Mouse (Mus musculus) erythroid progenitor cell, adult 5-6 weeks (primary cell): ENCODE results near the gene Slc22a23. TPM values are rescaled to one million over a fixed set of nuclear protein-coding genes. Genes with fewer than 3 reads are reported as not detected.

Experiments used
- ATAC-seq: replicated peaks from 2 replicates; pipeline ENCODE4 v1.8.0; 2016; ENCODE audit warnings: moderate number of reproducible peaks, mild to moderate bottlenecking, moderate TSS enrichment, inconsistent platforms; ENCODE audit not compliant: poor library complexity, low FRiP score, severe bottlenecking
- total RNA-seq, 2 experiments: library from RNA; stranded (forward) in 1 of 2; stranded (reverse) in 1 of 2; fragments of 150-400 nt in 1 of 2; fragments of 186-747, 209-891 nt in 1 of 2; gene quantifications; 2 replicates each; pipeline versions ENCODE4 v1.2.3 to v1.2.4; 2015 to 2017; ENCODE audit warnings: low replicate concordance in 2 of 2

Gene Slc22a23
- total RNA-seq, 2 experiments from 2014 or later = 102 to 114 TPM

DNA sequence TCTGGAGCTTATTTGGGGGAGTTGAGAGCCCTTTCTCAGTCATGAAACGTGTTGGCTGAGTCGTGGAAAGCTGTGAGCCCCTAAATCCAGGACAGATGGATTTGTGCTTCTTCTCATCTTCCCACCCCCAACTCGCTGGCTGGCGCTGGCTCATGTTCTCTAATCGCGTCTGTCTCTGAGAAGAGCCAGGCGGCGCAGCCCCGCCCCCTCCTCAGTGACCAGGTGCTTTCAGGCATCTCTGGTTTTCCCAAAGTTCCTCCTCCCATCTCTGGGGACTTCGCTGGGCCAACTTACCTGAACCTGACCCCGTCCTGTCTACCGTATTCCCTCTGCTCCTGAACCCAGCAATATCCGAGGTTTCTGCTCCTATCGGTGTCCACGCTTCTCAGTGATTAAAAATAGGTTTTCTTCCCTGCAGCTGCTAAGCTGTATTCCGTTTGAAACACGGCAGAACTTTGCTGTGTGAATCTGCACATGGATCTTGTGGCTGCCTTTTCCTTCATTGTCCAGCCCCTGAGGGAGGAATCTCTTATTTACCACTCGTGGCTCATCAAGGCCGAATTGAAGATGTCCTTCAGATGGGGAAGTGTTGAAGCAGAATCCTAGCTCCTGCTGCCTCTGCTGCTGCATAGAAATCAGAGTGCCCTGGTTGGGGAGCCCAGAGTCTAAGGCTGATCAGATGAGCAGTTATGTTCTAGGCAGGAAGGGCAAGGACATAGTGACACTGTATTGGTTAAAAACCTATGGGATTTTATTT lies 194.5 kb downstream of the Slc22a23 start:
- ATAC-seq = no peak

DNA sequence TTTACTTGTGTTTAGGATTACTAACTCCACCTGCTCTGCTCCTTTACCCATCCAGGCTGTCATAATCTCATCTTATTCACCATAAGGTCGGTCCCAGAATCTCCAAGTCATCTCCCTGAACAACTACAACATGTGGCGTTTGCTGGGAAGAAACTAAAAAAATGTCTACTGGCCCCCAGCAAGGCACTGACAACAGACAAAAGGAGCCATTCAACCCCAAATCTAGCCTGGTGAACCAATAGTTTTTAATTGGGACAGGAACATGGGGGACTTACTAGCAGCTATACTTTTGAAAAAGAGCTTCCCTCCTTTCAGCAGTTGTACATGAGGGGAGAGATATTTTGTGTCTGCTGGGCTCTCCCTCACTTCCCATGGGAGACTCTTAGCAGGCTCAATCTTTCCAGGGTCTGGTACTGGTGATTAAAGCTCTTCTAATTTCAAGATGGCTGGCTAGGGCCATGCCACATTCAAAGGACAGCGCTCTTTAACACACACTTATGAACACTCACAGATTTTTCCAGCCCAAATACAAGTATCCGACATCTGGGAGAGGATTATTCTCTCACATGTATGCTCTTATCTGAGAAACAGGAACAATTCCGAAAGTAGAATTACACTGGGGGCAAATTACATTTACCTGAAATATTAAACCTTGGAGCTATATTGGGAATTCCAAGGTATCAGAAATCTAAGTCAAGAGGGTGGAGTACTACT lies 195.4 kb downstream of the Slc22a23 start:
- no peak for ATAC-seq

DNA sequence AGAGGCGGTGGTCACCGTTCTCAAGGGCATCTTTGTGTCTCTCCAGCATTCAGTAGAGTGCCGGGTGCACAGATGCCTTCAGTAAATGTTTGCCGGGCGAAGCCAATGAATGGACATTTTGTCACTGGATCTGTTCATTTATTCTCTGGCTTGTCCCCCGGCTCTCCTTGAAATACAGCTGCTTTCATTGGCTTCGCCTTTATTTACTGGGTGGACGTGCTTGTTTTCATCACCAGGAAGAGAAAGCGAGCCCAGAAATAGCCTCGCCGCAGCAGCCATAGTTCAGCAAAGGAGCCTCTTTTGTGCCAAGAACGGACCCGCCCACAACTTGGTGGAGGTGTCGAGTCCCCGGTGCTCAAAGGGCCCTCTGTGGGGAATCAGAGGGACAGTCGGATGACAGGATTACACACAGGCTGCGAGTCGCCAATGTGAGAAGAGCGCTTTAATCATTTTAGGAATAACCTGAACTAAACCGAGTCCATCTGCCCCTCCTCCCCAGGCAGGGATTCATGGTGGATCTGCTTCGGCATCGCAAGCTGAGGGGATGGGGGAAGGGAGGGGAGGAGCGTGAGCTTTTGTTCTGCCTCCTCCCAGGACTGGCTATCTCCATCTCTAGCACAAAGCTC lies 196.1 kb downstream of the Slc22a23 start:
- ATAC-seq = no peak

DNA sequence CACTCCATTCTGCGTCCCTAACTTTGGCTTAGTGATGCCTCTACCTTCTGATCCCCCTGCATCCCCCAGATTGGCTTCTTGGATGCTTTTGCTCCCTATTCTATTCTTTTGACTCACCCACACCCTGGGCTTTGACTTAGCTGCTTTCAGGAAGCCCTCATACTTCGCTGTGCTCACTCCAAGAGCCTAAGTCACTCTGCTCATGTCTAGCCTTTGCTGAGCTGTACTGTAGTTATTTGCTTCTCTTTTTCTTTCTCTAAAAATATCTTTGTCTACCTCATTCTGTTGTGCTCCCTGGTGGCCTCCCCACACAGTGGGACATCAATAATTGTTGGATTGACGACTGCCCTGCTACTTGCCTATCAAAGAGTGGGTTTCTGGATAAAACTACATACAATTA lies 196.8 kb downstream of the Slc22a23 start:
- ATAC-seq = no peak

DNA sequence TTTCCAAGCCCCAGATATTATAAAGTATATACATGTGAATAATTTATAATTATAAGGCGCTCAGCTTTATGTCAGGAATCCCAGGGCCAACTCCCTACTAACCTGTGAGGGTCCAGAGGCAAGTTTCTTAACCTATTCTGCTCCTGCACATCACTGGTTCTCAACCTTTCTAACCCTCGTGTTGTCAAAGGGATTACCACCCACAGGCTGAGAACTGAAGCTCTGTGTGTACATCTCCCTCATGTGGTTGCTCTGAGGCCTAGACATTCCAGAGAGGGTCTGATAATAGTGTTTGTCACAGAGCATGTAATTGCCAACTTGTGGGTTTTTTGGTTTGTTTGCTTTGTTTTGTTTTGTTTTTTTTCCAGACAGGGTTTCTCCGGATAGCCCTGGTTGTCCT lies 198.1 kb downstream of the Slc22a23 start:
- ATAC-seq = no peak

DNA sequence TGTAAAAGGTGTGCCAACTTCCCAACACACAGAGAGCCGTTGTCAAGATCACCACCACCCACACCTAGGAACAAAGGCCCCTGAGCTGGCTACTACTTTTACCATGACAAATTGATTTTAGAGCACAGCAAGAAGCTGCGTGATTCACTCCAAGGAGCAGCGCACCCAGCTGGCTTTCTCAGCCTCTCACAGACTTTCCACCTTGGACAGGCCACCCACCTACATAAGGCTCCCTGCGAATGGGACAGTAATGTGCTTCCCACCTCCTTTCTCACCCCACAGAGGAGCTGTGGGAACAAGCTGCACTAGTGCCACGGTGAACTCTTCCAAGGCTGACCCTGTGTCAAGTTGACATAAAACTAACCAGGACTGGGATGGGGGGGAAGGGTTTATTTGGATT lies 201.6 kb downstream of the Slc22a23 start:
- ATAC-seq = no peak

DNA sequence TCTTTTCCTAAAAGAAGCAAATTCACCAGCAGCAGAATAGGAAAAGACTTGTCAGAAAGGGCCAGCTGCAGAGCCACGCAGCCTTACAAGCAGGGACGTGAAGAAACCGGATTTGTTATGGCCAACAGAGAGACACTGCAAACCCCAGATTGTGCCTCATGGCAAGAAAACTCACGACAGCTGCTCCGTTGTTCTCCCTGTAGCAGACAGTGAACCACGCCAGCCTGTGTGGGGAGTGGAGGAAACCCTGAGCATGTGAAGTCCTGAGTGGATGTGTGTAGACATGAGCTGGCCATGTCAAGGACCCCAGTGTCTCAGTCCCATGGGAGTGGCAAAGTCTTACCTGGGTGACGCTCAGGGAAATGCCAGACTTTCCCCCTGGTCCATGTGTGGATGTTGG lies 208.4 kb downstream of the Slc22a23 start:
- no peak for ATAC-seq

DNA sequence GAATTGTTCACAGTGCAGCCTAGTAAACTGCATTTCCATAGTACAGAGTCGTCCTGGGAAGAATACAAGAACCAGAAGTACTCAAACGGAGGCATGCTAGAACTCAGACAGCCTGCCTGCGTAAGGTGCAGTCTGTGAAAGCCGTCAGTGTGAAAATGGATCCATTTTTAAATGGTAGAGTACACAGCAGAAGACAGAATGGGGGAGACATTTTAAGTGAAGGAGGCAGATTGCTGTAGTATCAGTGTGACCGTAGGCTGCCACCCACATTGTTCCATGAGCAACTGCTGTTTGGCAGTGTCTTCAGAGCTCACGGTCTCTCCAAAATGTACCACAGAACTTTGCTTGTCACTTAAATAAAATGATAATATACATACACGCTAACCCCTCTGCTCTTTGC lies 210.7 kb downstream of the Slc22a23 start:
- ATAC-seq = no peak

DNA sequence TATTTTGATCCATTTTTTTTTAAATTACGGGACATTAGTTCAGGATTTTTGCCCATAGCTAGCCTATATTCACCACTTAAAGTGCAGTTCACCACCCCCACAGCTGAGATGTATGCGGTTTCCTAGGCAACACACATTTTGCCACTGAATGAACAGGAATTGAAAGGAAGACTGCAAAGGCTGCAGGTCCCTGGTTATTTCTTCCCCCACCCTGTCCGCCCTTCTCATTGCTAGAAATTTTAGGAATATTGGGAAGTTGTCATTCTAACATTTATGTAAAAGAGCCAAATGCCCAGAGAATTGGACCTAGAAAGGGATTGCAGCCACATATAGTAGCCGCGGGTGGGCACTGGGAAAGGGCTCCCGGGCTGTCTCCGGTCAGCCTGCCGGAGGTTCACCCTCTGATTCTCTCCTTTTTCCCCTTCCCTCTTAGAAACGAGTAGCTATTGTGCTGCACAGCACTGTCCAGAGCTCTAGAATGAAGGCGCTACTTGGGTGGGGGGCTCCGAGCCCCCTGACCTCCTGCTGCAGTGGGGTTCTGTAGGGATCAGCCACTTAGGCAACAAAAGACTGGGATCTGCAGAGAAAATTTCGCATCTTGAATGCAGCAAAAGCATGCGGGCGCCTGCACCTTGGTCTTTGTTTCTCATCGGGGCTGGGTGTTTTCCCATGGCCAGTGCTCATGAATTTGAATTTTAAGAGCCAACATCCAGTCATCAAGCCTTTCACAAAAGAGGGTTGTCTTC lies 211.5 kb downstream of the Slc22a23 start:
- ATAC-seq = no peak

DNA sequence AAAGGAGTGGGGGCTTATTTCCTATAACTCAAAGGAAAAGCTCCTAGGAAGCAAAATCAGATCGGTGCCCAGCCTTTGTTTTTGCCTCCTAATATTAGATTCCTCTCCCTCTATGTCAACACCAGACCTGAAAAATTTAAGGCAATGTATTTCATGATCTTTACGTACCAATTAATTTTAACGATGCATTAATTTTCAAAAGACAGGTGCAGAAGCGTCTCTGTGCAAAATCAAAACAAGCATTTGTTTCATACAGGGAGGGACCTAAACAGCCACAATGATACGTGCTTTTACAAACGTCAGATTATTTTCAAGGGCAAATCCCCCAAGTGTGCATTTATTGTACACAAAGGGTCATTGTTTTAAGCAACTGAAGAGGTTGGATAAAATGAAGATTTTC lies 212.1 kb downstream of the Slc22a23 start:
- ATAC-seq = no peak

DNA sequence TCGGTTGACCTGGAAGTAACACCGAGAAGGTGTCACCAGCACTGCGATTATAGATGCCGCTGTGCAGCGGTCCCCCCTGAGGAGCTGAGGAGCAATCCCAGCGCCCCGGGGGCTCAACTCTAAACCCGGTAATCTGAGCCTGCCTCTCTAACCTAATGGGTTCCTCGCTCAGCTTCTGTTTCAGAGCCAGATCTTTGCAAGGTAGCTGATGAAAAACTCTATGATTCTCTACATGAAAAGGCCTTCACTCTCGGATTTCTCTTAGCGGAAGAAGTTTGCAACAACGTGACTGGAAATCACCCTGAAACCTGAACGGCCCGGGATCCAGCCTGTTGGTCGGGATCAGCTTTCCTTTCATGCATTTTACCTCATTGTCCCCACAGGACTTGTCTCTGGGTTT lies 212.7 kb downstream of the Slc22a23 start:
- no peak for ATAC-seq

DNA sequence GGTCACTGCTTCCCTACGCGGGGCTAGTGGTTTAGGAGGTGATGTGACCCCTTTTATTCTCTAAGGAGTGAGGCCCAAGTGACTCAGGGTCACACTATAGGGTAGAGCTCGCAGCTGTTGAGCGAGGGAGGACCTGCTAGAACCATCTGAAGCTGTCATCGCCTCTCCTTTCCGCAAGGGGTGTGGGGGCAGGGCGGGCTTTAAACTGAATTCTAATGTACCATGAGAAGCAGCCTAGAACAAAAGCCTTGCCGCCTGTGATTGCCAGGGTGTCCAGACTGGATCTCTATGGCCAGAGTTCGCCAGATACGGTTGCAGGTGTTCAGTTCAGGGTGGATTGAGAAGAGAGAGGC lies 213.3 kb downstream of the Slc22a23 start:
- ATAC-seq = no peak

DNA sequence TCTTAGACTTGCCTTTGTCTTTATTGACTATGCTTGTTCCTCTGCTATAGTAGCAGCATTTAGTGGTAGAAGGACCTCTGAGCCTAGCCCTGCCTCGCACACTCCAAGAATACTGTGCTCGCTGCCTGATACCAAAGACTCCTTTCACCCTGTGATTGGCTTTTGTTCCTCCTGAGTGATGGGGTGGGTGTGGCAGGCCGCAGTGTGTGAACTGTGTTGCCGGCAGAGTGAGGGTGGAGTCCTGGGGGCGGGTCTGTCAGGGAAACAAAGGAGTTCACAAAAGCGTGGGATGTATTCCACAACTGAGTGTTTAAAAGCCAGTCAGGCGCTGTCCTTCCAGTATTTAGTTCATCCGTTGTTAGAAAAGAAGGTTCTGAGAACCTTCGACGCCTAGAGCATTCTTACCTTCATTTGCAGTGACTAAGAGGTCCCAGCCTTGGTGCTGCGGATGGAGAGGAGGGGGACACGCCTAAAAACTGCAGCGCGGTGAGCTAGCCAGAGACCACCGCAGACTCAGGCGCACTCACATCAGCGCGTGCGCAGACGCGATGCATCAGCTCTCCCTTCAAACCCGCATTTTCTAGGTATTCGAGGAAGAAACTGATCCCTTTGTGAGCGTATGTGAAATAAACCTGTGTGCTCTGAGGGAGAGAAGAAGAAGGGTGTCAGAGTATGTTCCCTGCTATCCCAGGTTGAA lies 213.8 kb downstream of the Slc22a23 start:
- ATAC-seq = no peak

DNA sequence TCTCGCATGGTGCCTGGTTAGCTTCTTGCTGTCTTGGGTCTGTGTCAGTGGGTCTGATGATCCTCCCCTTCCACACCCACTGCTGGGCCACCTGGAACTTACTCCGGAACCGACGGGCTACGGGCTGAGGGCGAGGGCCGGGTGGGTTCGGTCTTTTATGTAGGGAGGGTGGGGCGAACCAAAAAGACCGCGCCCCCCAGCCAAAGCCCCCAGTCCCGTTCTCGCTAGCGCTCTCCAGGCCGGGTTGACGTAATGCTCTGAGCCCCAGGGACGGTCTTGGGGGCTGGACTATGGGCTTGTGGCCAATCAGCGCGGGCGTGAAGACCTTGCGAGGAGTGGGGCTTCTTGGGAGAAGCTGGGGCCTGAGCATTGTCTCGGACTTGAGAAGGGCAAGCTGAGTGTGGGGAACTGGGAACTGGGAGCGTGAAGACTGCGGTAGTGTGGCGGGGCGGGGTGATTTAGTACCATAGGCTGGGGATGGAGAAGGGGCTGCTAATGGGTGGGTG lies 214.7 kb downstream of the Slc22a23 start, which contains the start of gene Tubb2b:
Gene Tubb2b (minus strand): TSS at position 241 of the 506 bp plus-strand sequence.
- no peak for ATAC-seq

DNA sequence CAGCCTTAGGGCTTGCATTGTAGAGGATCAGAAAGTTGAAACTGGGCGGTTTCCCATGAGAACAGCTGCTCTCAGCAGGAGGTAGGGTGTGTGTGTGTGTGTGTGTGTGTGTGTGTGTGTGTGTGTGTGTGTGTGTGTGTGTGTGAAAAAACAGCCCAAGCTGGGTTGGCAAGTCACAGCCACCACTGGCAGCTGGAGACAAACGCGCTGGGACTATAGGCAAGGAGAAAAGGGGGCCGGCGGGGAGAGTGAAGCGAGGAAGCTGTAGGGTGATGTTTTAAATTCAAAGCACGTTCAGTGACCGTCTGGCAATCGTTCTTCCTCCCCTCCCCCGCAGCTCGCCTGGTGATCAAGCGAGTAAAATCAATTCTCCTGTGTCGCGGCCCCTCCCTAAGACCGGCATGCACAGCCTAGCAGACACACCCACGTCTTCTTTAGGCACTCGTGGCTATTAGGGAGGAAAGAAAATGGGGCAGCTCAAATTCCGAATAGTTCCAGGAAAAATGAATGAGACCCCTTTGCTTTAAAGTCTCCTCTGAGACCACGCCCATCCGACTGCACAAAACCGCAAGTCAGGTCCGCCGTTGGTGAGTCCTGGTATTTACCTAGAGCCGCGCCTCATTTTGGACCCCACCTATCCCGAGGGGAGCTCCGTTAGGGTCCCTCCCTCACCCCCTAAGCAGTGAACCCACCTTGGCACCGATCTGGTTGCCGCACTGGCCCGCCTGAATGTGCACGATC lies 215.3 kb downstream of the Slc22a23 start:
- no peak for ATAC-seq
